Mouse (Mus musculus): ENCODE results near the gene Gm10234.

Gm10234 gene

DNA sequence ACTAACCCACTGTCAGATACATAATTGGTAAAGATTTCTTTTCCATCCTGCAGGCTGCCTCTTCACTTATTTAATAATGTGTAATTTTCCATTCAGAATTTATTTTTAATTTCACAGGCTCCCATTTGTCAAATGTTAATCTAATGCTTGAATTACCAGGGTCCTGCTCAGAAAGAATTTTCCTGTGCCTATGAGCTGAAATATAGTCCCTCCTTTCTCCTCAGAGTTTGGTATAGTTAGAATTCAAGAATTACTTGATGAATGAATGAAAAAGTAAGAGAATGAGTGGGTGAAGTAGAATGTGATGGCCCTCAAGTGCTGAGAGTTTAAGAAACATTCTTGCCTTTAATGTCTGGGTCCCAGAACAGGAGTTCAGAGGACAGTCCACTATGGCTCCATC lies at the start of gene Gm10234:
TSS of gene Gm10234 (plus strand) at position 301 of the 400 bp plus-strand sequence.
- DNase-seq = no peak

- DNase-seq = no peak
Observed at GRCm38 (mm10) chr6:95277633-95278032, 44.3 kb upstream of the Gm10234 start.

- no peak for DNase-seq
Observed at GRCm38 (mm10) chr6:95296025-95296424, 25.9 kb upstream of the Gm10234 start.

DNA sequence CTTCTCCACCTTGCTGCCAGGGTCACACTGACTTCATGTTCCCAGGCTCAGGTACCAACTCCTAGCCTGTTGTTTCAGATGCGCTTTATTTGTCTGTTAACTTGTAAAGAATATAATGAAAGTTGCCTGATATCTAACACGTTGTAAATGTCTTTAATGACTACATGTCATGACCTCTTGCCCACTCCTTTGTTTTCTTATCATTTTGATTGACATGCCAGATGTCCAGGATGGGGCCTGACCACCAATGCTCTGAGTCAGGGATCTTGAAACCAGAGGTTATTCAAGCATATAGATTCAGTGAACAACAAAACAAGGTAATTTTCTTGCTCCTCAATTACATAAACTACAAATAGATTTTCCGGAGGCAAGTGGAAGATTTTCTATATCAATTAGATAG lies 23.5 kb upstream of the Gm10234 start:
- DNase-seq = no peak

DNA sequence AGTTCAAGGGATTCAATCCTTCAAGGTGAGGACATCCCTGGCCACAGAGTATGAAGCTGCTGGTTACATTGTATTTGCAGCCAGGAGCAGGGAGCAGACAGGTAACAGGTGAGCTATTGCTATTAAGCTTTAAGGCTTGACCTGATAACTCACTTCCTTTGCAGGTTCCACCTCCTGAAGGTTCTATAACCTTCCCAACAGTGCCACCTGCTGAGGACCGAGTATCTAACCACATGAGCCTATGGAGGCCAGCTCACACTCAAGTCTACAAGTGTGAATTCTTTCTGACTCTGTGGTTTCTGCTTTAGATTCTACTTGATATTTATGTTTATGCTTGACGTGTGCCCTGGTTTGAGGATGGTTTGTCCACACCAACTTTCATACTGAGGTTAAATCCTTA lies 21.3 kb upstream of the Gm10234 start:
- no peak for DNase-seq

- DNase-seq = peak; percentile 2
Observed at GRCm38 (mm10) chr6:95331191-95331590, 9.3 kb downstream of the Gm10234 start.

DNA sequence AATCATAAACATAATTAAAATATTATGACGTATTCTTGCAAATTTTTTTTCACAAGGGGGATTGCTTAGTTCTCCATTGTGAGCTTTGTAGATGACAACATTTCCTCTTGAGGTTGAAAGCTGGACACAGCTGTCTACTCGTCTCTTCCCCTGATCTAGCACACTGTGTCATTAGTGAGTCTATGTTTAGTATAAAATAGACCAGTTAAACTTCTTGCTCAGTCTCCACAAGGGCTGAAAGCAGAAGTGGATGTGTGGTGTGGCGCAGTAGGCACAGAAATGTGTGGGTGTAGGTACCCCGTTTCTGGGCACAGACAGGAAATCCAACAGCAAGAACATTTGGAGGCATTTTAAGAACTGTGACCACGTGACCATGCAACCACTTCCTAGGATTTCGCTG lies 12.9 kb downstream of the Gm10234 start:
- DNase-seq = no peak

- DNase-seq = peak; percentile 4
Observed at GRCm38 (mm10) chr6:95349378-95349777, 27.5 kb downstream of the Gm10234 start.

- no peak for DNase-seq
Observed at GRCm38 (mm10) chr6:95353043-95353442, 31.1 kb downstream of the Gm10234 start.

GRCm38 (mm10) chr6:95353886-95354285 lies 32.0 kb downstream of the Gm10234 start:
- DNase-seq = no peak

- no peak for DNase-seq
Observed at GRCm38 (mm10) chr6:95360084-95360483, 38.2 kb downstream of the Gm10234 start.

DNA sequence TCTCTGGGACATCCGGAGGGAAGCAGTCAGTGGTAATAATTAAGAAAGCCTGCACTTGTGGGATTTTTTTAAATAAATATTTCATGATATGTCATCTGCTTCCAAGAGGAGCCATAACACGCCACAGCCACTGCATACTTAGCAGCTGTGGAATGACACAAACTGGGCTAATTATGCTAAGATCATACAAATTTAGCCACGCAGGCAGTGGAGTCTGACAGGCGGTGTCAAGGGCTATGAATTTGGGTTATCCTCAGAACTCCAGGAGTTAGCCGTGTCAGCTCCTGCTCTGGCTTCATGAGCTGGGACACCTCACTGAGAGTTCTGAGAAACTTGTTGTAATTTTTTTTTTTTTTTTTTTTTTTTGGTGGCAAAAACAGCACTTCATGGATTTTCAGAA lies 40.8 kb downstream of the Gm10234 start:
- no peak for DNase-seq

GRCm38 (mm10) chr6:95371811-95372210 lies 49.9 kb downstream of the Gm10234 start:
- DNase-seq = no peak

Data from retina, postnatal 1 day (tissue).